Mouse (Mus musculus) MEL (cell line): ENCODE measurements around the gene Cib4. TPM values are rescaled to one million over a fixed set of nuclear protein-coding genes. Genes with fewer than 3 reads are reported as not detected.

Source experiments
- DNase-seq: peaks from one replicate; pipeline ENCODE4 v3.0.0; 2011; ENCODE audit warnings: low read depth, low spot score
- H3K27ac ChIP-seq: 2 replicates; pipeline ENCODE4 v1.5.1; 2012; ENCODE audit warnings: low read depth, mild to moderate bottlenecking, control low read depth, low read length, moderate library complexity; ENCODE audit not compliant: control insufficient read depth
- H3K27me3 ChIP-seq, 2 experiments: fragments of 150-350 bp in 1 of 2; sonication (generic) in 1 of 2; 2 replicates each; pipeline ENCODE4 v1.6.1; 2012; ENCODE audit warnings: low read length in 2 of 2, mild to moderate bottlenecking in 2 of 2, improper control_type of control experiment in 1 of 2, moderate library complexity in 1 of 2; ENCODE audit not compliant: insufficient read depth in 2 of 2, control insufficient read depth in 1 of 2
- H3K36me3 ChIP-seq, 2 experiments: 2 replicates each; pipeline ENCODE4 v1.6.1; 2012 to 2014; ENCODE audit warnings: low read length in 2 of 2, improper control_type of control experiment in 1 of 2, inconsistent platforms in 1 of 2, mild to moderate bottlenecking in 1 of 2; ENCODE audit not compliant: insufficient read depth in 2 of 2, control insufficient read depth in 1 of 2
- H3K4me1 ChIP-seq, 2 experiments: fragments of 150-350 bp in 1 of 2; sonication (generic) in 1 of 2; 2 replicates each; pipeline ENCODE4 v1.6.1; 2012; ENCODE audit warnings: low read length in 2 of 2, improper control_type of control experiment in 1 of 2, mild to moderate bottlenecking in 1 of 2; ENCODE audit not compliant: insufficient read depth in 2 of 2, control insufficient read depth in 1 of 2
- H3K4me3 ChIP-seq, 2 experiments: fragments of 150-350 bp in 1 of 2; sonication (generic) in 1 of 2; 2 replicates each; pipeline ENCODE4 v1.5.1; 2012; ENCODE audit warnings: low read depth in 2 of 2, low read length in 2 of 2, mild to moderate bottlenecking in 2 of 2, moderate library complexity in 2 of 2, control low read depth in 1 of 2, improper control_type of control experiment in 1 of 2; ENCODE audit not compliant: control insufficient read depth in 1 of 2, insufficient read depth in 1 of 2
- H3K79me2 ChIP-seq: 2 replicates; pipeline ENCODE4 v1.6.1; 2012; ENCODE audit warnings: mild to moderate bottlenecking, low read length, moderate library complexity; ENCODE audit not compliant: control insufficient read depth, poor library complexity, insufficient read depth
- H3K9ac ChIP-seq: 2 replicates; pipeline ENCODE4 v1.6.1; 2012; ENCODE audit warnings: low read depth, mild to moderate bottlenecking, control low read depth, low read length, moderate library complexity; ENCODE audit not compliant: control insufficient read depth, poor library complexity, severe bottlenecking
- H3K9me3 ChIP-seq: fragments of 150-350 bp; sonication (generic); replicated peaks from 2 replicates; pipeline ENCODE4 v1.6.1; 2012; ENCODE audit warnings: mild to moderate bottlenecking, low read length, improper control_type of control experiment, moderate library complexity; ENCODE audit not compliant: insufficient read depth
- CHD1 ChIP-seq: IDR thresholded peaks from 2 replicates; pipeline ENCODE4 v1.6.1; 2012; ENCODE audit warnings: low read depth, mild to moderate bottlenecking, inconsistent platforms, low read length, improper control_type of control experiment
- E2F4 ChIP-seq: IDR thresholded peaks from 2 replicates; pipeline ENCODE4 v1.6.1; 2011; ENCODE audit warnings: low read depth, low read length, improper control_type of control experiment, borderline replicate concordance
- EP300 ChIP-seq, 2 experiments: IDR thresholded peaks; 2 replicates each; pipeline ENCODE4 v1.6.1; 2011; ENCODE audit warnings: improper control_type of control experiment in 2 of 2, low read length in 2 of 2, low read depth in 1 of 2, mild to moderate bottlenecking in 1 of 2
- HCFC1 ChIP-seq: IDR thresholded peaks from 2 replicates; pipeline ENCODE4 v1.6.1; 2012; ENCODE audit warnings: low read depth, mild to moderate bottlenecking, inconsistent platforms, low read length, improper control_type of control experiment, moderate library complexity
- JUND ChIP-seq: IDR thresholded peaks from 2 replicates; pipeline ENCODE4 v1.6.1; 2011; ENCODE audit warnings: low read depth, mild to moderate bottlenecking, improper control_type of control experiment, low read length
- MAFK ChIP-seq: IDR thresholded peaks from 2 replicates; pipeline ENCODE4 v1.6.1; 2011; ENCODE audit warnings: low read depth, mild to moderate bottlenecking, low read length, improper control_type of control experiment, borderline replicate concordance
- MAX ChIP-seq: IDR thresholded peaks from 2 replicates; pipeline ENCODE4 v1.6.1; 2011; ENCODE audit warnings: low read length, improper control_type of control experiment
- MAZ ChIP-seq: IDR thresholded peaks from 2 replicates; pipeline ENCODE4 v1.6.1; 2012; ENCODE audit warnings: low read depth, mild to moderate bottlenecking, inconsistent platforms, low read length, improper control_type of control experiment
- MEF2A ChIP-seq: IDR thresholded peaks from 2 replicates; pipeline ENCODE4 v1.6.1; 2014; ENCODE audit warnings: low read depth, mild to moderate bottlenecking, inconsistent platforms, low read length, improper control_type of control experiment; ENCODE audit not compliant: poor library complexity, insufficient replicate concordance, severe bottlenecking; ENCODE audit errors: extremely low read depth
- MXI1 ChIP-seq: IDR thresholded peaks from 2 replicates; pipeline ENCODE4 v1.6.1; 2011; ENCODE audit warnings: mild to moderate bottlenecking, low read depth, low read length, improper control_type of control experiment
- NELFE ChIP-seq: IDR thresholded peaks from 2 replicates; pipeline ENCODE4 v1.6.1; 2011; ENCODE audit warnings: low read depth, low read length, improper control_type of control experiment
- POLR2AphosphoS2 ChIP-seq: IDR thresholded peaks from 2 replicates; pipeline ENCODE4 v1.6.1; 2011; ENCODE audit warnings: low read length, improper control_type of control experiment
- RAD21 ChIP-seq: IDR thresholded peaks from 2 replicates; pipeline ENCODE4 v1.6.1; 2011; ENCODE audit warnings: mild to moderate bottlenecking, low read depth, low read length, improper control_type of control experiment
- SIN3A ChIP-seq: IDR thresholded peaks from 2 replicates; pipeline ENCODE4 v1.6.1; 2012; ENCODE audit warnings: low read length, improper control_type of control experiment, inconsistent platforms
- SMC3 ChIP-seq: IDR thresholded peaks from 2 replicates; pipeline ENCODE4 v1.6.1; 2011; ENCODE audit warnings: low read depth, low read length, improper control_type of control experiment
- UBTF ChIP-seq: IDR thresholded peaks from 2 replicates; pipeline ENCODE4 v1.6.1; 2012; ENCODE audit warnings: low read depth, mild to moderate bottlenecking, inconsistent platforms, low read length, improper control_type of control experiment, moderate library complexity, borderline replicate concordance; ENCODE audit not compliant: insufficient read depth
- ZC3H11A ChIP-seq: IDR thresholded peaks from 2 replicates; pipeline ENCODE4 v1.6.1; 2012; ENCODE audit warnings: low read depth, mild to moderate bottlenecking, inconsistent platforms, low read length, improper control_type of control experiment
- ZKSCAN1 ChIP-seq: IDR thresholded peaks from 2 replicates; pipeline ENCODE4 v1.6.1; 2012; ENCODE audit warnings: low read depth, mild to moderate bottlenecking, inconsistent platforms, low read length, improper control_type of control experiment, moderate library complexity
- ZMIZ1 ChIP-seq: IDR thresholded peaks from 2 replicates; pipeline ENCODE4 v1.6.1; 2012; ENCODE audit warnings: low read depth, mild to moderate bottlenecking, inconsistent platforms, low read length, improper control_type of control experiment, moderate library complexity
- ZNF384 ChIP-seq: IDR thresholded peaks from 2 replicates; pipeline ENCODE4 v1.6.1; 2012; ENCODE audit warnings: low read depth, mild to moderate bottlenecking, inconsistent platforms, low read length, improper control_type of control experiment
- polyA plus RNA-seq, 2 experiments: library from polyadenylated mRNA; stranded (reverse) in 1 of 2; unstranded in 1 of 2; fragments of >175 nt in 1 of 2; fragments of >200 nt in 1 of 2; gene quantifications; 2 replicates each; pipeline versions ENCODE4 v1.2.1 to v1.2.4; 2012; ENCODE audit warnings: low replicate concordance in 2 of 2, low read depth in 1 of 2; ENCODE audit not compliant: insufficient read length in 2 of 2, insufficient read depth in 1 of 2, missing spikeins in 1 of 2
- total RNA-seq: library from RNA; depleted of rRNA; stranded (reverse); fragments of 300-350 nt; gene quantifications from 2 replicates; pipeline ENCODE4 v1.2.3, GENCODE M21; 2012

Gene Cib4
- total and polyA plus RNA-seq, 3 experiments: not detected

- TF ChIP-seq JUND: no peak
- TF ChIP-seq, all 39 proteins: peak for 14
These were observed 30.6 kb upstream of the Cib4 start (continued) for GRCm38 (mm10) chr5:30576233-30576632.

DNA sequence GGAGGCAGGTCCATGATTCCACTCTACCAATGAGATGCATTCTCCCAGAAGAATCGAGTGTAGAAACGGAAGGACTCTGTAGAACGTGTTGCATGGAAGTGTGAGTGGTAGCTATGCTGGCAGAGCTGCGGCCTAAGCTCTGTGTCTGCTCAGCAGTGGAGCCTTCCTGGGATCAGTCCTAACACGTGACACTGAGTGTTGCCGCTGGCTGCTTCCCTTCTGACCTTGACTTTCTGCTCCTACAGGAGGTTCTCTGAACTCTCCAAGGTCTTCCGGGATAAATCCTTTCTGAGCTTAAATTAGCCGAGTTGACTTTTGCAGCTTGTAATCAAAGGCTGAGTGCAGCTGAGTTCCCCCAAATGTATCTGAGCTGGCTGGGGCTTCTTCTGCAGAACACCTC is 28.7 kb upstream of the Cib4 start:
- H3K9ac ChIP-seq: no peak overlapping the region
- H3K4me1 ChIP-seq: peaks cover 2 to 14% of the 10 kb centered on the region in 2 experiments; a peak in 3 of 4 replicates
- no peak overlapping the region for H3K27ac ChIP-seq
- DNase-seq: no peak
- no peak for TF ChIP-seq MXI1
- TF ChIP-seq MAZ: no peak
- no peak for TF ChIP-seq ZMIZ1
- TF ChIP-seq MAX: no peak
- no peak for TF ChIP-seq POLR2AphosphoS2
- TF ChIP-seq ZKSCAN1: no peak
- no peak for TF ChIP-seq MAFK
- TF ChIP-seq SIN3A: no peak
- TF ChIP-seq SMC3: no peak
- no peak for TF ChIP-seq E2F4
- TF ChIP-seq CHD1: no peak
- no peak for TF ChIP-seq ZC3H11A
- no peak for TF ChIP-seq ZNF384
- TF ChIP-seq RAD21: no peak
- no peak for TF ChIP-seq MEF2A
- H3K9me3 ChIP-seq: no peaks in the 10 kb centered on the region
- H3K36me3 ChIP-seq: peaks cover 0 to 13% of the 10 kb centered on the region in 2 experiments; a peak in 2 of 4 replicates
- no peak overlapping the region for H3K4me3 ChIP-seq
- H3K27me3 ChIP-seq: peaks cover 4 to 7% of the 10 kb centered on the region in 2 experiments; a peak in 3 of 4 replicates
- no peaks in the 10 kb centered on the region for H3K79me2 ChIP-seq

DNA sequence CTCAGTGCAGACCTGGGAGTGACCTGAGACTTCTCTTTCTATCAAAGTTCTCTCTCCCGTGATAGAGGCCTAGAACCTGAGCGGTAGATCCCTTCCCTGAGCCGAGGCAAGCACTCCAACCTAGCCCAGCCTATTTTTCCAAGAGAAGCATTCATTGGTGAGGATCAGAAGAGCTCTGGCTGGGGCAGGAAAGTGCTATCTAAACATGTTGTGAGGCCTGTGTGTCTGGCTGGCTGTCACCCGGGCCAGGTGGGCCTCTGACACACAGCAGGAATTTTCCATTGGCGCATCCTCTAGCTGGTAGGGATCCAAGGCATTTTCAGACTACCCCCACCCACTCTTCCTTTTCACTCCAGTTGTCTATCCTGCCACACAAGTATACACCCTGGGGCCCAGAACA is 26.2 kb upstream of the Cib4 start:
- Histone ChIP-seq H3K9me3 (no peaks in the 10 kb centered on the region), H3K4me3 (no peak overlapping the region), H3K27ac (no peak overlapping the region), H3K79me2 (no peaks in the 10 kb centered on the region), H3K27me3 (peaks cover 4 to 7% of the 10 kb centered on the region in 2 experiments; a peak in 3 of 4 replicates), H3K4me1 (peaks cover 2 to 11% of the 10 kb centered on the region in 2 experiments; a peak in 3 of 4 replicates), H3K9ac (no peak overlapping the region), H3K36me3 (peaks cover 0 to 11% of the 10 kb centered on the region in 2 experiments; a peak in 2 of 4 replicates)
- DNase-seq: no peak
- no peak for TF ChIP-seq UBTF
- TF ChIP-seq NELFE: no peak
- no peak for TF ChIP-seq MEF2A
- no peak for TF ChIP-seq HCFC1
- no peak for TF ChIP-seq EP300 (IDR thresholded peaks at IDR 0.05; ENCODE audit: low read depth in 1 of 2, low read length in 2 of 2)
- no peak for TF ChIP-seq MXI1
